10 mouse cellular contexts compared by ENCODE assay signal in genomic region chr2:60877543-60878386, GRCm38 (mm10).
A peak's percentile ranks its signal among the peaks of the same experiment; 100 is the strongest.
DNase-seq lines count a peak whose midpoint lies in the region; ATAC-seq and TF ChIP-seq lines count a peak whose summit lies in the region.
"Had no signal": no experiment of that assay in that cellular context is flagged by ENCODE, and none has a peak within 500 bp of the region (broad histone marks: within the 10 kb centered on the region; RNA-seq: fewer than 3 reads in every experiment).

No protein-coding gene starts in this region.

- H3K9me3 ChIP-seq in liver, postnatal 0 days (ENCODE audit: low read length) = no peaks in the 10 kb centered on the region
- H3K9me3 ChIP-seq in intestine, embryonic 15.5 days = no peaks in the 10 kb centered on the region

- TF ChIP-seq POLR2A in thymus, adult 2 months (IDR thresholded peaks at IDR 0.05; ENCODE audit: control insufficient read depth, extremely low read depth, insufficient read depth, low read length, poor library complexity) = no peak

- peak overlapping the region; percentile 34 for H3K4me2 ChIP-seq in liver, postnatal 0 days (ENCODE audit: low read depth, low read length)
- H3K4me2 ChIP-seq in intestine, embryonic 15.5 days (replicated peaks) = no peak overlapping the region

- H3K27me3 ChIP-seq in liver, postnatal 0 days (ENCODE audit: insufficient read depth, low read length) = no peaks in the 10 kb centered on the region
- no peaks in the 10 kb centered on the region for H3K27me3 ChIP-seq in intestine, embryonic 15.5 days (replicated peaks)
- H3K27me3 ChIP-seq in thymus, adult 2 months (ENCODE audit: control insufficient read depth, insufficient read depth, low read length) = no peaks in the 10 kb centered on the region

- H3K9ac ChIP-seq in liver, postnatal 0 days (replicated peaks) = no peak overlapping the region
- no peak overlapping the region for H3K9ac ChIP-seq in intestine, embryonic 15.5 days

- WGBS in liver, postnatal 0 days (ENCODE audit: insufficient replicate concordance) = 50% methylated on average over 14 of the region's 14 CpGs
- WGBS in intestine, embryonic 15.5 days = 49% methylated on average over 14 of the region's 14 CpGs
- 63% methylated on average over 14 of the region's 14 CpGs for WGBS in thymus, adult 2 months

- ATAC-seq in liver, postnatal 0 days = no peak
- ATAC-seq in intestine, embryonic 15.5 days = no peak

- H3K27ac ChIP-seq in liver, postnatal 0 days (ENCODE audit: low read depth) = 0 out of 2 replicates have a peak overlapping the region, but pooled peaks have one; percentile 55
- H3K27ac ChIP-seq in intestine, embryonic 15.5 days = no peak overlapping the region
- no peak overlapping the region for H3K27ac ChIP-seq in thymus, adult 2 months (ENCODE audit: control insufficient read depth, insufficient read depth, low read length)

- no peak overlapping the region for H3K4me3 ChIP-seq in liver, postnatal 0 days (ENCODE audit: low read depth, low read length)
- no peak overlapping the region for H3K4me3 ChIP-seq in intestine, embryonic 15.5 days (replicated peaks)
- H3K4me3 ChIP-seq in thymus, adult 2 months (ENCODE audit: control insufficient read depth, insufficient read depth, low read length) = no peak overlapping the region

- H3K4me1 ChIP-seq in liver, postnatal 0 days (ENCODE audit: insufficient read depth) = peaks cover 53% of the 10 kb centered on the region
- peaks cover 22% of the 10 kb centered on the region for H3K4me1 ChIP-seq in intestine, embryonic 15.5 days (replicated peaks)
- peaks cover 16% of the 10 kb centered on the region for H3K4me1 ChIP-seq in thymus, adult 2 months (replicated peaks; ENCODE audit: control insufficient read depth, insufficient read depth, low read length)

- TF ChIP-seq EP300 in liver, postnatal 0 days (IDR thresholded peaks at IDR 0.05; ENCODE audit: low read depth) = no peak

- no peak for TF ChIP-seq CTCF in liver, postnatal 0 days (IDR thresholded peaks at IDR 0.05; ENCODE audit: low read depth)
- TF ChIP-seq CTCF in thymus, adult 2 months (IDR thresholded peaks at IDR 0.05; ENCODE audit: borderline replicate concordance, control insufficient read depth, extremely low read depth, insufficient read depth, low read length, poor library complexity) = no peak

- intact Hi-C loops in heart, postnatal 25 days (cut with DNase I) = no loop called here

- H3K36me3 ChIP-seq in liver, postnatal 0 days (replicated peaks; ENCODE audit: insufficient read depth, low read length) = 0 out of 2 replicates have a peak, but pooled peaks cover 5% of the 10 kb centered on the region
- H3K36me3 ChIP-seq in intestine, embryonic 15.5 days = no peaks in the 10 kb centered on the region
- H3K36me3 ChIP-seq in thymus, adult 2 months (ENCODE audit: control insufficient read depth, insufficient read depth, low read length) = no peaks in the 10 kb centered on the region

- DNase-seq in heart, adult 18-20 months = peak; percentile 45 to 52
- no peak for DNase-seq in heart, postnatal 25 days (ENCODE audit: low spot score)
- peak; percentile 31 for DNase-seq in urinary bladder, postnatal 14 days (ENCODE audit: low spot score)
- DNase-seq in urinary bladder, postnatal 10 days (ENCODE audit: low spot score) = no peak
- no peak for DNase-seq in liver, postnatal 0 days
- no peak for DNase-seq in thymus, postnatal 0 days (ENCODE audit: low spot score)
- no peak for DNase-seq in thymus, adult 2 months
- DNase-seq: cerebellum, postnatal 36 days; gastrocnemius, postnatal 10 days had no signal

Comparison
In these comparisons a context has a peak if more than half of its experiments do, and no peak if none do; other contexts are left out.
1. DNase-seq: peak in heart, adult 18-20 months (2 of 2) and urinary bladder, postnatal 14 days (single experiment); none in heart, postnatal 25 days (single experiment), urinary bladder, postnatal 10 days (single experiment), liver, postnatal 0 days (single experiment), thymus, postnatal 0 days (single experiment) and thymus, adult 2 months (single experiment).